Mouse (Mus musculus) MEL (cell line): ENCODE measurements at regions not wholly inside any gene's neighbourhood (a gene's known extent, or its start where the extent isn't known, plus 50 kb on each side); places are given as distances from the start of the nearest gene placed in this dataset.

Experiments used
- CHD2 ChIP-seq: IDR thresholded peaks from 2 replicates; pipeline ENCODE4 v1.6.1; 2011; ENCODE audit warnings: low read length, improper control_type of control experiment
- CTCF ChIP-seq, 3 experiments: IDR thresholded peaks in 2 of 3; conservative IDR thresholded peaks in 1 of 3; 2 replicates each; pipeline ENCODE4 v1.5.1; 2011 to 2012; ENCODE audit warnings: low read length in 3 of 3, low read depth in 2 of 3, mild to moderate bottlenecking in 2 of 3, improper control_type of control experiment in 1 of 3, inconsistent platforms in 1 of 3, mixed read lengths in 1 of 3, moderate library complexity in 1 of 3; ENCODE audit not compliant: control insufficient read depth in 1 of 3, insufficient read depth in 1 of 3, poor library complexity in 1 of 3, severe bottlenecking in 1 of 3
- E2F4 ChIP-seq: IDR thresholded peaks from 2 replicates; pipeline ENCODE4 v1.6.1; 2011; ENCODE audit warnings: low read depth, low read length, improper control_type of control experiment, borderline replicate concordance
- ELF1 ChIP-seq: IDR thresholded peaks from 2 replicates; pipeline ENCODE4 v1.6.1; 2014; ENCODE audit warnings: low read depth, mild to moderate bottlenecking, inconsistent platforms, low read length, improper control_type of control experiment, moderate library complexity
- GABPA ChIP-seq: IDR thresholded peaks from 2 replicates; pipeline ENCODE4 v1.6.1; 2012; ENCODE audit warnings: low read depth, mild to moderate bottlenecking, inconsistent platforms, low read length, improper control_type of control experiment, moderate library complexity
- GATA1 ChIP-seq: IDR thresholded peaks from 2 replicates; pipeline ENCODE4 v1.6.1; 2011; ENCODE audit warnings: low read depth, low read length, improper control_type of control experiment
- MAZ ChIP-seq: IDR thresholded peaks from 2 replicates; pipeline ENCODE4 v1.6.1; 2012; ENCODE audit warnings: low read depth, mild to moderate bottlenecking, inconsistent platforms, low read length, improper control_type of control experiment
- NRF1 ChIP-seq: IDR thresholded peaks from 2 replicates; pipeline ENCODE4 v1.6.1; 2014; ENCODE audit warnings: low read depth, mild to moderate bottlenecking, inconsistent platforms, low read length, improper control_type of control experiment, moderate library complexity; ENCODE audit not compliant: poor library complexity, insufficient read depth, severe bottlenecking
- POLR2A ChIP-seq, 2 experiments: IDR thresholded peaks; 2 replicates each; pipeline ENCODE4 v1.6.1; 2011 to 2012; ENCODE audit warnings: low read length in 2 of 2, mild to moderate bottlenecking in 2 of 2, control low read depth in 1 of 2, improper control_type of control experiment in 1 of 2, low read depth in 1 of 2, moderate library complexity in 1 of 2; ENCODE audit not compliant: control insufficient read depth in 1 of 2, insufficient read depth in 1 of 2, poor library complexity in 1 of 2
- TAL1 ChIP-seq: IDR thresholded peaks from 2 replicates; pipeline ENCODE4 v1.6.1; 2012; ENCODE audit warnings: mild to moderate bottlenecking, inconsistent platforms, low read length, moderate library complexity, mixed read lengths
- USF1 ChIP-seq: IDR thresholded peaks from 2 replicates; pipeline ENCODE4 v1.6.1; 2014; ENCODE audit warnings: low read depth, mild to moderate bottlenecking, inconsistent platforms, low read length, improper control_type of control experiment, moderate library complexity
- USF2 ChIP-seq, 2 experiments: IDR thresholded peaks; 2 replicates each; pipeline ENCODE4 v1.6.1; 2011 to 2012; ENCODE audit warnings: improper control_type of control experiment in 2 of 2, low read length in 2 of 2, borderline replicate concordance in 1 of 2, inconsistent platforms in 1 of 2, low read depth in 1 of 2, mild to moderate bottlenecking in 1 of 2; ENCODE audit not compliant: insufficient read depth in 1 of 2

- no peak for TF ChIP-seq GATA1
- TF ChIP-seq CTCF (IDR thresholded peaks at IDR 0.05 in 2 of 3, conservative IDR thresholded peaks at IDR 0.05 in 1 of 3; ENCODE audit: control insufficient read depth in 1 of 3, insufficient read depth in 1 of 3, low read depth in 2 of 3, low read length in 3 of 3, poor library complexity in 1 of 3, severe bottlenecking in 1 of 3), result no peak
- TF ChIP-seq USF2 (IDR thresholded peaks at IDR 0.05; ENCODE audit: borderline replicate concordance in 1 of 2, insufficient read depth in 1 of 2, low read depth in 1 of 2, low read length in 2 of 2), result no peak
- TF ChIP-seq TAL1, result no peak
- TF ChIP-seq USF1, result no peak
- no peak for TF ChIP-seq CHD2
- no peak for TF ChIP-seq POLR2A (IDR thresholded peaks at IDR 0.05; ENCODE audit: control insufficient read depth in 1 of 2, insufficient read depth in 1 of 2, low read depth in 1 of 2, low read length in 2 of 2, poor library complexity in 1 of 2)
- TF ChIP-seq ELF1, result no peak
- no peak for TF ChIP-seq NRF1
- TF ChIP-seq GABPA, result no peak
- TF ChIP-seq MAZ, result no peak
- no peak for TF ChIP-seq E2F4
These were observed 251.2 kb upstream of the Thrb start for GRCm38 (mm10) chr14:17408813-17409212.
